Mouse (Mus musculus) limb, embryonic 14.5 days (tissue): ENCODE measurements at regions not wholly inside any gene's neighbourhood (a gene's known extent, or its start where the extent isn't known, plus 50 kb on each side); places are given as distances from the start of the nearest gene placed in this dataset.

Source experiments
- ATAC-seq: fragments of 200-750 bp; cut with Nextera tagmentation; 2 replicates; pipeline ENCODE4 v1.8.0; 2017; ENCODE audit warnings: low read depth, moderate number of reproducible peaks, moderate TSS enrichment; ENCODE audit not compliant: low FRiP score
- DNase-seq: peaks from one replicate; pipeline ENCODE4 v3.0.0-alpha.2; 2015; ENCODE audit warnings: low spot score
- H3K27ac ChIP-seq: fragments of 300-500 bp; sonication (generic); replicated peaks from 2 replicates; pipeline ENCODE4 v1.5.1; 2014; ENCODE audit warnings: low read depth, mild to moderate bottlenecking, low read length, moderate library complexity, mixed read lengths
- H3K27me3 ChIP-seq: fragments of 300-500 bp; sonication (generic); 2 replicates; pipeline ENCODE4 v1.6.1; 2014; ENCODE audit warnings: low read length, mixed read lengths; ENCODE audit not compliant: control insufficient read depth, insufficient read depth
- H3K36me3 ChIP-seq: fragments of 300-500 bp; sonication (generic); 2 replicates; pipeline ENCODE4 v1.6.1; 2014; ENCODE audit warnings: mild to moderate bottlenecking, low read length, moderate library complexity, mixed read lengths; ENCODE audit not compliant: control insufficient read depth, insufficient read depth
- H3K4me1 ChIP-seq: fragments of 300-500 bp; sonication (generic); 2 replicates; pipeline ENCODE4 v1.6.1; 2014; ENCODE audit warnings: antibody characterized with exemption, low read length, mixed read lengths; ENCODE audit not compliant: control insufficient read depth, insufficient read depth
- H3K4me2 ChIP-seq: fragments of 300-500 bp; sonication (generic); replicated peaks from 2 replicates; pipeline ENCODE4 v1.6.1; 2014; ENCODE audit warnings: low read depth, mild to moderate bottlenecking, low read length, moderate library complexity; ENCODE audit not compliant: severe bottlenecking
- H3K4me3 ChIP-seq: fragments of 300-500 bp; sonication (generic); replicated peaks from 2 replicates; pipeline ENCODE4 v1.5.1; 2014; ENCODE audit warnings: low read length
- H3K9ac ChIP-seq: fragments of 300-500 bp; sonication (generic); 2 replicates; pipeline ENCODE4 v1.6.1; 2014; ENCODE audit warnings: mild to moderate bottlenecking, low read depth, low read length, moderate library complexity; ENCODE audit not compliant: severe bottlenecking
- H3K9me3 ChIP-seq: fragments of 300-500 bp; sonication (generic); 2 replicates; pipeline ENCODE4 v1.6.1; 2016; ENCODE audit warnings: low read length; ENCODE audit not compliant: control insufficient read depth
- POLR2A ChIP-seq: fragments of 200-500 bp; IDR thresholded peaks from 2 replicates; pipeline ENCODE4 v1.8.0; 2012; ENCODE audit warnings: inconsistent platforms, mild to moderate bottlenecking, moderate library complexity, borderline replicate concordance; ENCODE audit not compliant: insufficient read depth, insufficient read length; ENCODE audit errors: extremely low read depth
- WGBS: fragments of 180-500 bp; shearing (Covaris S2); extraction: QIAGEN DNeasy Blood & Tissue Kit; methylation state at CpG from one replicate; pipeline ENCODE4 v1.1.7; 2014; 5-methylcytosine and 5-hydroxymethylcytosine counted together

DNA sequence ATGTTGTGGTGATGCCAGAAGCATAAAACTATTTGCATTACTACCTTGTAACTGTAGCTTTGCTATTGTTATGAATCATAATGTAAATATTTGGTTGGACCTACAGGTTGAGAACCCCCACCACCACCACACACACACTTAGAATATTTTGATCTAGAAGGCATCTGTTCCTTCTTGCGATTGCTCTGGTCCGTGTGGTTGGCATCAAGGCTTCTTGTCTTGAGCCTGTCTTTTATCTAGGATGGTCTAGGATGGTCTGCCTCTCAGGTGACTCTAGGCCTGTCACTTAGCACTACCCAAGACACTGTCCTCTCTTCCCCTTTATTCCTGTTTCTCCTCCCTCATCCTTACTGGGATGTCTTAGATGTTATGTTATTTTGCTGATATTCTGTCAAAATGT, 76.6 kb upstream of the Jade1 start:
- TF ChIP-seq POLR2A: no peak
- Histone ChIP-seq H3K4me2 (no peak overlapping the region), H3K36me3 (no peaks in the 10 kb centered on the region), H3K27me3 (no peaks in the 10 kb centered on the region), H3K9ac (no peak overlapping the region), H3K4me3 (no peak overlapping the region), H3K9me3 (no peaks in the 10 kb centered on the region), H3K4me1 (no peaks in the 10 kb centered on the region), H3K27ac (no peak overlapping the region)
- no peak for ATAC-seq
- WGBS: 89% methylated on average over 2 of the region's 2 CpGs
- no peak for DNase-seq

DNA sequence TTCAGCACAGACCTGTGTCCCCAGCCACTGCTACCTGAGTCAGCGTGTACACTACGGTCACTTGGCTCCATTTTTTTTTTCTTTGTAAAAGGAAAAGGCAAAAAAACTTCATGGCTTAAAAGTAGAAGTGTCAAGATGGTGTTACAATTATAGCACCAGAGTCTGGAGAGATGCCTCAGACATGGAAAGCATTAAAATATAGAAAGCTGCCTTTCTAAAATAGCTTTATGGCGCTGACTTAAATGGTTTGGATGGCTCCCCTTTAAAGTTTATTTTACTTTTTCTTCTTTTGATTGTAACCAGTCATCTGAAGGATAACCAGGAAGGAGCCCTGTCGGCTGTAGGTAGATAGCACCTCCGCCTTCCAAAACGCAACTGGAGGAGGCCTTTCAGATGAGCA, 79.0 kb upstream of the Jade1 start:
- ATAC-seq (no peak), DNase-seq (no peak)
- no peak for TF ChIP-seq POLR2A
- no peak overlapping the region for H3K27ac ChIP-seq
- WGBS: 89% methylated on average over 6 of the region's 6 CpGs
- H3K4me1 ChIP-seq: no peaks in the 10 kb centered on the region
- H3K36me3 ChIP-seq: no peaks in the 10 kb centered on the region
- no peak overlapping the region for H3K9ac ChIP-seq
- H3K4me2 ChIP-seq: no peak overlapping the region
- no peaks in the 10 kb centered on the region for H3K9me3 ChIP-seq
- H3K27me3 ChIP-seq: no peaks in the 10 kb centered on the region
- no peak overlapping the region for H3K4me3 ChIP-seq

DNA sequence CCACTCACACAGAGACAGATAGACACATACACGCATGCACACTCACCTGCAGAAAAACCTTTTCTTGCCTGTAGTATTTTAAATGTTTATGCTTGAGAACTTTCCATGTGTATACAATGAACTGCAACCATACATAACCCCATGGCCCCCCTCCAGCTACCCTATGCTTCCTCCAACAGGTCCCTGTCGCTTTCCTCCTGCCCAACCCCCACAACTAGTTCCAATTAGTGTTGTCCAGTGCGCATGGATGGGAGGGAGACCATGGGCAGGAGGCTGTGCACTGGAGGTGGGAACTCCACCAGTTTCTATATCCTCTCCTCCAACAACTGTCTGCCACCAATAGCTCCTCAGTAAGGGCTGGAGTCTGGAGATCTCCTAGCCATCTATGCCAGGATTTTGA, 82.9 kb upstream of the Jade1 start:
- no peak overlapping the region for H3K4me2 ChIP-seq
- WGBS: 78% methylated on average over 3 of the region's 3 CpGs
- no peak for ATAC-seq

DNA sequence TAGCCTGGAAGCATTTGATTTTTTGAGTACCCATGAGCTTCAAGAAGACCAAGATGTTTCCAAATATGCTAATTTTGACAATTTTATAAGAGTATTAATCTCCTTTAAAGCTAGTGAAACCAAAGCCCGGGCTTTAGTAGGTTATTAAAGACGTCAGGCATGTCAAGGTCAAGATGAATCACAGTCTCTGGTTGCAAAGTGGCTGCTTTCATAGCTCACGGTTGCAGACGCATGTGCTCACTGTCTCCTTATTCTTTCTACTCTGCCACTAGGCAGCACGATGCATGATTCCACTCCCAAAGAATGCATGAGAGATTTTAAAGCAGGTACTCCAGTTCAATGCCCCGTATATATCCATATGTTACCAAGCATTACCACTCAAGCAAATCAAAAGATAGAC, 86.4 kb upstream of the Jade1 start:
- ATAC-seq (no peak), DNase-seq (no peak)
- no peak overlapping the region for H3K27ac ChIP-seq
- H3K4me3 ChIP-seq: no peak overlapping the region
- H3K4me2 ChIP-seq: no peak overlapping the region
- H3K27me3 ChIP-seq: no peaks in the 10 kb centered on the region
- no peaks in the 10 kb centered on the region for H3K36me3 ChIP-seq
- no peaks in the 10 kb centered on the region for H3K4me1 ChIP-seq
- 57% methylated on average over 6 of the region's 6 CpGs for WGBS
- no peaks in the 10 kb centered on the region for H3K9me3 ChIP-seq
- TF ChIP-seq POLR2A: no peak
- no peak overlapping the region for H3K9ac ChIP-seq

More for the DNA sequence above, 82.9 kb upstream of the Jade1 start:
- H3K4me1 ChIP-seq: no peaks in the 10 kb centered on the region
- no peaks in the 10 kb centered on the region for H3K9me3 ChIP-seq
- H3K9ac ChIP-seq: no peak overlapping the region
- no peak overlapping the region for H3K4me3 ChIP-seq
- H3K27me3 ChIP-seq: no peaks in the 10 kb centered on the region
- DNase-seq: no peak
- TF ChIP-seq POLR2A: no peak
- no peaks in the 10 kb centered on the region for H3K36me3 ChIP-seq
- H3K27ac ChIP-seq: no peak overlapping the region

DNA sequence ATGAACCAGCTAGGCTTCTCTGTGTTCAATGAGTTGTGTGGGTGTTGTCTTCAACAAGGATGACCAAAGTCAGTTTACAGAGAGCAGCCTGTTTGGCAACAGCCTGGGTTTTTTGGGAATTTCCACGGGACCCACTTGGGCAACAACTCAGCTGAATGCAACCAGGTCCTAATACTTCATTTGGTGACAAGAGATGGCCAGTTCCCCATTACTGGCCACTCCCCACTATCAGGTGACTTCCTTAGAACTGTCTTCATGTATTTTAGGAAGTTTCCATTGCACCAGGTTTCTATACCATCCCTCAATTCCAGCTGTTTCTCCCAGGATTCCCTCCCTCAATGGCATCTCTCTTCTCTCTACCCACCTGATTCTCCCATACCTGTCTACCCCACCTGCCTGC, 87.7 kb upstream of the Jade1 start:
- H3K4me3 ChIP-seq: no peak overlapping the region
- H3K27me3 ChIP-seq: no peaks in the 10 kb centered on the region
- 89% methylated on average over 1 of the region's 1 CpGs for WGBS
- H3K36me3 ChIP-seq: no peaks in the 10 kb centered on the region
- no peaks in the 10 kb centered on the region for H3K9me3 ChIP-seq
- no peak overlapping the region for H3K4me2 ChIP-seq
- H3K27ac ChIP-seq: no peak overlapping the region
- H3K4me1 ChIP-seq: no peaks in the 10 kb centered on the region
- no peak for ATAC-seq
- no peak for TF ChIP-seq POLR2A
- H3K9ac ChIP-seq: no peak overlapping the region
- no peak for DNase-seq

- Histone ChIP-seq H3K4me3 (no peak overlapping the region), H3K36me3 (no peaks in the 10 kb centered on the region), H3K27ac (no peak overlapping the region), H3K27me3 (no peaks in the 10 kb centered on the region), H3K4me1 (no peaks in the 10 kb centered on the region), H3K9ac (no peak overlapping the region), H3K4me2 (no peak overlapping the region), H3K9me3 (no peaks in the 10 kb centered on the region)
- ATAC-seq (no peak), DNase-seq (no peak)
- 75% methylated on average over 2 of the region's 2 CpGs for whole genome bisulfite sequencing
- TF ChIP-seq POLR2A: no peak
These were observed 89.6 kb upstream of the Jade1 start for GRCm38 (mm10) chr3:41465893-41466292.
